Mouse (Mus musculus) urinary bladder, postnatal 36 days (tissue): ENCODE measurements around the gene Mrgpra4.

ENCODE experiments used
- DNase-seq, 2 experiments: peaks; one replicate each; pipeline ENCODE4 v3.0.0; 2022; ENCODE audit warnings: low spot score in 2 of 2, mixed read lengths in 1 of 2

Gene Mrgpra4

DNA sequence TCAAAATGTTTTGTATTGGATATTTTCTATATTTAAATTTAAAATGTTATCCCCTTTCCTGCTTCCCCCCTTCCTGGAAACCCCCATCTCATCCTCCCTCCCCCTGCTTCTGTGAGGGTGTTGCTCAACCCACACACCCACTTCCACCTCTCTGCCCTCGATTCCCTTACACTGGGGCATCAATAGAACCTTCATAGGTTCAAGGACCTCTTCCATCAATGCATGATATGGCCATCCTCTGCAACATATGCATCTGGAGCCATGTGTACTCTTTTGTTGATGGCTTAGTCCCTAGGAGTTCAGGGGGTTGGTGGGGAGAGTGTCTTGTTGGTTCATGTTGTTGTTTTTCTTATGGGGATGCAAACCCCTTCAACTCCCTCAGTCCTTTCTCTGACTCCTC is at the start of gene Mrgpra4:
Gene Mrgpra4, minus strand, starts transcription at position 101 of the 400 bp plus-strand sequence.
- DNase-seq: no peak

DNA sequence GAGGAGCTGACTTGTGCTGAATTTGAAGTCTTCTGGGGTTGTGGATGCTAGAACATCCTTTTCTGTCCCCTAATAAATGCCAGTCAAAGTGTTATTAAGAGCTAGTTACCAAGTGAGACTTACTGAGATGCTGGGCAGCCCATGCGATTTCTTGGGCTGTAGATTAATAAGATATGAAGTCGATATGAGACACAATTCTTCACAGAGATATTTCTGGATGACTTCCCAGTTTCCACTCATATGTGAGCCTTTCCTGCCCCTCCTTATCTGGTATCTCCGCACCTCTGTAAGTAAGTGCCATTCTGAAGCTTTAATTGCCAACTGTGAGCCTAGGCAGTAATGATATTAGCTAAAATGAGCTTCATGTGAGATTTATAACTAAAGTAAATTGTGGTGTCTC is 45.6 kb upstream of the Mrgpra4 start, which contains the start of gene Mrgprx1:
Gene Mrgprx1, minus strand, starts transcription at position 101 of the 400 bp plus-strand sequence.
- no peak for DNase-seq

DNA sequence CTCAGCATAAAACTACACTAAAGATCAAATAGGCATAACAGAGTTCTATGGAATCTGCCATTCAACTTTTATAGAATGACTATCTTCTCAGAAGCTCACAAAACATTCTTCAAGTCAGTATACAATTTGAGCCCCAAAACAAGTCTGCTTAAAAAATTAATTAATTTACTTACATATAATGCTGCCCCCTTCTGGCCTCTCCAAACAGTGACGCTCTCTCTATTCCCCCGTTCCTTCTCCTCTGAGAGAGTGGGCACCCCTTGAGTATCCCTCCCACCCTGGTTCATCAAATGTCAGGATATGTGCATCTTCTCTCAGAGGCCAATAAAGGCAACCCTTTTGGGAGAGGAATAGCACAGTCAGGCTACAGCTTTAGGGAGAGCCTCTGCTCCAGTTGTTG is 36.0 kb upstream of the Mrgpra4 start:
- no peak for DNase-seq

DNA sequence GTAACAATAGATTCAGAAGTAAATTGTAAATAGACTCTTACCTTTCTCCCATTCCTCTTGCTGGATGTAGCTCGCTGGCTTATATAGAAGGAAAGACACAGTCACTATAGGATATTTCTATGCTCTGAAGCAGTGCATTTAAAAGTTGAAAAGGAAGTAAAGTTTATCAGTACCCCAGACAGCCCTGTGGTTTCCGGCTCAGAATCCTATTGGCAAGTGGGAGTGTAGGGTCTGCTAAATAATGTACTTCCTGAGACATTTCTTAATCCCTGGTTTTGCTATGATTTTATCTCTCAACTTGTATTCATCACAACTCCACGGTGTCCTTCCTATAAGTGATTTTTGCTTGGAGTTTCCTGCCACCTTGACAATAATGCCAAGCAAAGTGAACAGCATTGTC is 13.8 kb upstream of the Mrgpra4 start:
- DNase-seq: no peak

DNA sequence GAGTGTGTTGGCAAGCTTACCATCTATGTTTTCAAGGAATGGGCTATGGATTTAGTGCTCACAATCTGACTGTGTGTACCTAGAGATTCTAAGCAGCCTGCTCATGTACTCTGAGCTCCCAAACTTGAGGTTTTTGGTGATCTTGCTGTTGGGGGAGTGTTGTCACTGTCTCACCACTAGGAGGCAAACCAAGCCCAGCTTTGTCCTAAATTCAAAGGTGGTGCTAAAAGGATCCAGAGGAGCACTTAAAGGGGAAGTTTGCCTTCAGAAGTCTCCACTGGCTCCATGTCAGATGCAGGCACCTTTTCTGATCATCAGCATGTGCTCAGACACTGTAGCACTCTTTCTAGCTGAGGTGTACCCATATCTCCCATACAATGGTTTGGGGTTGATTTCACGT is 4.9 kb upstream of the Mrgpra4 start:
- no peak for DNase-seq
